ENCODE assay signal across 9 mouse cellular contexts in the genomic region with DNA sequence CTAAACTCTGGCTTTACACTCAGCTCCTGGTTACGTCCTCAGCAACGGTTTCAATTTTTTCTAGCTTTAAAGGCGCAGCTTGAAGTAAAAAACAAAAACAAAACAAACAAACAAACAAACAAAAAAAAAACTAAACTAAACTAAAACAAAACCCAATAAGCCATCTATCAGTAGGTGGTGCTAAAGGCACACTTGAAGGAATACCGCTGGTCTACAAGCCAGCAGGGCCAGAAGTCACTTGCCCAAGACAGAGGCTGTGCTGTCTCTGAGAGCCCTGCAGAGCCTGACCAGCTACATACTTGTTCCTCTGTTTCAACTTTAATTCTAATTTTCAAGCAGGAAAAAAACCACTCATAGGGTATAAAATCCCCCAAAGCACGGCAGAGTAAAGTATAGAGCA. TPM values are rescaled to one million over a fixed set of nuclear protein-coding genes. Genes with fewer than 3 reads are reported as not detected.
DNase-seq lines count a peak whose midpoint lies in the region; ATAC-seq and TF ChIP-seq lines count a peak whose summit lies in the region.
"Had no signal": no experiment of that assay in that cellular context is flagged by ENCODE, and none has a peak within 500 bp of the region (broad histone marks: within the 10 kb centered on the region; RNA-seq: fewer than 3 reads in every experiment).

No protein-coding gene starts in this region.

- no peak overlapping the region for H3K4me2 ChIP-seq in kidney, embryonic 15.5 days
- no peak overlapping the region for H3K4me2 ChIP-seq in forebrain, embryonic 14.5 days (ENCODE audit: low read length)

- H3K9ac ChIP-seq in kidney, embryonic 15.5 days: no peak overlapping the region
- no peak overlapping the region for H3K9ac ChIP-seq in forebrain, embryonic 14.5 days (ENCODE audit: low read length)

- no peak for TF ChIP-seq CTCF in G1E (IDR thresholded peaks at IDR 0.05; ENCODE audit: low read depth, low read length)

- ATAC-seq in kidney, embryonic 15.5 days (replicated peaks; ENCODE audit: low FRiP score): no peak
- no peak for ATAC-seq in G1E (ENCODE audit: extremely low read depth, insufficient number of reproducible peaks, low FRiP score, poor library complexity, severe bottlenecking)
- ATAC-seq in forebrain, embryonic 14.5 days: no peak

- H3K27me3 ChIP-seq in kidney, embryonic 15.5 days: no peaks in the 10 kb centered on the region
- H3K27me3 ChIP-seq in G1E (ENCODE audit: insufficient read depth, low read length): peaks cover 30% of the 10 kb centered on the region
- no peaks in the 10 kb centered on the region for H3K27me3 ChIP-seq in forebrain, embryonic 14.5 days (replicated peaks; ENCODE audit: control insufficient read depth, insufficient read depth, low read length)

- no peaks in the 10 kb centered on the region for H3K36me3 ChIP-seq in kidney, embryonic 15.5 days
- H3K36me3 ChIP-seq in G1E (replicated peaks): no peaks in the 10 kb centered on the region
- no peaks in the 10 kb centered on the region for H3K36me3 ChIP-seq in forebrain, embryonic 14.5 days (ENCODE audit: control insufficient read depth, insufficient read depth, low read length)
- H3K36me3 ChIP-seq: forebrain, embryonic 10.5 days had no signal

- H3K4me1 ChIP-seq in kidney, embryonic 15.5 days: no peaks in the 10 kb centered on the region
- no peaks in the 10 kb centered on the region for H3K4me1 ChIP-seq in G1E (ENCODE audit: insufficient read depth, low read depth, low read length)
- no peaks in the 10 kb centered on the region for H3K4me1 ChIP-seq in forebrain, embryonic 14.5 days (ENCODE audit: control insufficient read depth, insufficient read depth, low read length)
- H3K4me1 ChIP-seq: forebrain, embryonic 10.5 days had no signal

- DNase-seq in kidney, adult 11 months: peak; percentile 26
- DNase-seq in CD4-positive helper T cell, adult 2 months (ENCODE audit: low read depth, low spot score): peak; percentile 14
- peak; percentile 16 for DNase-seq in G1E (ENCODE audit: low spot score)
- peak; percentile 27 for DNase-seq in lung, postnatal 14 days
- DNase-seq in right cerebral cortex, postnatal 14 days: no peak
- DNase-seq in forebrain, embryonic 14.5 days (ENCODE audit: low spot score): no peak

- WGBS in kidney, embryonic 15.5 days: 69% methylated on average over 5 of the region's 5 CpGs
- 84% methylated on average over 5 of the region's 5 CpGs for WGBS in forebrain, embryonic 14.5 days

- no peak overlapping the region for H3K4me3 ChIP-seq in kidney, embryonic 15.5 days (replicated peaks)
- no peak overlapping the region for H3K4me3 ChIP-seq in G1E (ENCODE audit: low read depth, low read length)
- H3K4me3 ChIP-seq in forebrain, embryonic 14.5 days (ENCODE audit: low read depth, low read length): no peak overlapping the region
- H3K4me3 ChIP-seq: forebrain, embryonic 10.5 days had no signal

- no peaks in the 10 kb centered on the region for H3K9me3 ChIP-seq in kidney, embryonic 15.5 days (replicated peaks)
- H3K9me3 ChIP-seq in G1E (replicated peaks): no peaks in the 10 kb centered on the region
- no peaks in the 10 kb centered on the region for H3K9me3 ChIP-seq in forebrain, embryonic 14.5 days (replicated peaks; ENCODE audit: control insufficient read depth, low read length)
- H3K9me3 ChIP-seq: forebrain, embryonic 10.5 days had no signal

- no peak overlapping the region for H3K27ac ChIP-seq in kidney, embryonic 15.5 days
- H3K27ac ChIP-seq in forebrain, embryonic 14.5 days (ENCODE audit: low read depth, low read length): no peak overlapping the region
- H3K27ac ChIP-seq: forebrain, embryonic 10.5 days; macrophage had no signal

RNA-seq across cellular contexts. Expression of gene Ehhadh, which starts 17.9 kb away (rescaled TPM):
- polyA plus RNA-seq in kidney, embryonic 15.5 days (2015; fragmentation: Nextera tagmentation; extraction: Ambion mirVana): 3.0 and 4.0 TPM in 2 replicates
- total RNA-seq in G1E (2014; fragmentation: Nextera tagmentation) (not detected in 2 replicates), G1E (2017) (0.11 TPM in 1 of 2 replicates, not detected in the other)
- polyA plus RNA-seq in G1E (2012): 0.01 TPM in 1 of 2 replicates, not detected in the other
- 0.77 and 0.97 TPM in 2 replicates for polyA plus RNA-seq in forebrain, embryonic 14.5 days (2014; fragmentation: Nextera tagmentation; extraction: Ambion mirVana)

RNA-seq across cellular contexts. Expression of gene Map3k13, which starts 24.5 kb away (rescaled TPM):
- 0.73 and 0.90 TPM in 2 replicates for polyA plus RNA-seq in kidney, embryonic 15.5 days (2015; fragmentation: Nextera tagmentation; extraction: Ambion mirVana)
- total RNA-seq in G1E (2014; fragmentation: Nextera tagmentation) (0.45 and 0.68 TPM in 2 replicates), G1E (2017) (0.12 and 0.16 TPM in 2 replicates)
- polyA plus RNA-seq in G1E (2012): 0.01 TPM in 2 replicates
- 4.2 and 6.2 TPM in 2 replicates for polyA plus RNA-seq in forebrain, embryonic 14.5 days (2014; fragmentation: Nextera tagmentation; extraction: Ambion mirVana)

Comparison
In these comparisons a context has a peak if more than half of its experiments do, and no peak if none do; other contexts are left out.
1. DNase-seq: peak in kidney, adult 11 months (single experiment), CD4-positive helper T cell, adult 2 months (single experiment), G1E (single experiment) and lung, postnatal 14 days (single experiment); none in right cerebral cortex, postnatal 14 days (single experiment) and forebrain, embryonic 14.5 days (single experiment).